Mouse (Mus musculus): ENCODE data around the gene Enthd1. TPM values are rescaled to one million over a fixed set of nuclear protein-coding genes. Genes with fewer than 3 reads are reported as not detected.

Enthd1 gene
- polyA plus RNA-seq, 1 experiment from 2014 or later: not detected

- H3K27ac ChIP-seq (replicated peaks): no peak overlapping the region
- H3K4me2 ChIP-seq: no peak overlapping the region
- no peaks in the 10 kb centered on the region for H3K9me3 ChIP-seq (replicated peaks)
- H3K9ac ChIP-seq: no peak overlapping the region
- no peaks in the 10 kb centered on the region for H3K4me1 ChIP-seq (replicated peaks)
- no peak overlapping the region for H3K4me3 ChIP-seq (replicated peaks)
- H3K36me3 ChIP-seq (replicated peaks): no peaks in the 10 kb centered on the region
- peaks cover 91% of the 10 kb centered on the region for H3K27me3 ChIP-seq
- WGBS (ENCODE audit: insufficient replicate concordance): 78% methylated on average over 17 of the region's 17 CpGs
- no peak for ATAC-seq (ENCODE audit: insufficient read depth)
These were observed 9.5 kb upstream of the Enthd1 start for GRCm38 (mm10) chr15:80574211-80575040.

- Histone ChIP-seq H3K9ac (no peak overlapping the region), H3K4me3 (replicated peaks) (no peak overlapping the region), H3K36me3 (replicated peaks) (no peaks in the 10 kb centered on the region), H3K27me3 (peaks cover 85% of the 10 kb centered on the region), H3K4me1 (replicated peaks) (no peaks in the 10 kb centered on the region), H3K9me3 (replicated peaks) (no peaks in the 10 kb centered on the region), H3K27ac (replicated peaks) (no peak overlapping the region), H3K4me2 (no peak overlapping the region)
- no peak for ATAC-seq (ENCODE audit: insufficient read depth)
- 54% methylated on average over 9 of the region's 9 CpGs for WGBS (ENCODE audit: insufficient replicate concordance)
These were observed 8.0 kb upstream of the Enthd1 start for GRCm38 (mm10) chr15:80572811-80573520.

- H3K27ac ChIP-seq (replicated peaks): no peak within 1 kb of the TSS
- no peaks in the 10 kb centered on the region for H3K4me1 ChIP-seq (replicated peaks)
- H3K4me2 ChIP-seq: 0 out of 2 replicates have a peak within 1 kb of the TSS, but pooled peaks have one; percentile 6
- peaks cover 84% of the 10 kb centered on the region for H3K27me3 ChIP-seq
- H3K9ac ChIP-seq: no peak within 1 kb of the TSS
- ATAC-seq (ENCODE audit: insufficient read depth): no peak
- H3K36me3 ChIP-seq (replicated peaks): no peaks in the 10 kb centered on the region
- WGBS (ENCODE audit: insufficient replicate concordance): 15% methylated on average over 12 of the region's 12 CpGs
- H3K9me3 ChIP-seq (replicated peaks): no peaks in the 10 kb centered on the region
- H3K4me3 ChIP-seq (replicated peaks): no peak within 1 kb of the TSS
These were observed 7.3 kb upstream of the Enthd1 start, which contains the start of gene Grap2 for GRCm38 (mm10) chr15:80572291-80572690. Gene Grap2 (plus strand): TSS chr15:80572594.

GRCm38 (mm10) chr15:80571611-80572010 lies 6.7 kb upstream of the Enthd1 start:
- no peak overlapping the region for H3K4me2 ChIP-seq
- H3K27ac ChIP-seq (replicated peaks): no peak overlapping the region
- WGBS (ENCODE audit: insufficient replicate concordance): 30% methylated on average over 7 of the region's 7 CpGs
- H3K9ac ChIP-seq: no peak overlapping the region
- no peak overlapping the region for H3K4me3 ChIP-seq (replicated peaks)
- no peaks in the 10 kb centered on the region for H3K4me1 ChIP-seq (replicated peaks)
- H3K27me3 ChIP-seq: peaks cover 82% of the 10 kb centered on the region
- ATAC-seq (ENCODE audit: insufficient read depth): no peak
- no peaks in the 10 kb centered on the region for H3K36me3 ChIP-seq (replicated peaks)
- no peaks in the 10 kb centered on the region for H3K9me3 ChIP-seq (replicated peaks)

- 64% methylated on average over 1 of the region's 1 CpGs for WGBS (ENCODE audit: insufficient replicate concordance)
- Histone ChIP-seq H3K27ac (replicated peaks) (no peak overlapping the region), H3K9me3 (replicated peaks) (no peaks in the 10 kb centered on the region), H3K9ac (no peak overlapping the region), H3K27me3 (peaks cover 74% of the 10 kb centered on the region), H3K4me2 (no peak overlapping the region), H3K4me3 (replicated peaks) (no peak overlapping the region), H3K4me1 (replicated peaks) (no peaks in the 10 kb centered on the region), H3K36me3 (replicated peaks) (no peaks in the 10 kb centered on the region)
- no peak for ATAC-seq (ENCODE audit: insufficient read depth)
These were observed 5.3 kb upstream of the Enthd1 start for GRCm38 (mm10) chr15:80570226-80570625.

GRCm38 (mm10) chr15:80569205-80569604 lies 4.2 kb upstream of the Enthd1 start:
- H3K27ac ChIP-seq (replicated peaks): no peak overlapping the region
- H3K4me3 ChIP-seq (replicated peaks): no peak overlapping the region
- H3K9ac ChIP-seq: no peak overlapping the region
- no peaks in the 10 kb centered on the region for H3K4me1 ChIP-seq (replicated peaks)
- H3K4me2 ChIP-seq: no peak overlapping the region
- H3K9me3 ChIP-seq (replicated peaks): no peaks in the 10 kb centered on the region
- no peak for ATAC-seq (ENCODE audit: insufficient read depth)
- H3K36me3 ChIP-seq (replicated peaks): no peaks in the 10 kb centered on the region
- H3K27me3 ChIP-seq: peaks cover 74% of the 10 kb centered on the region
- 50% methylated on average over 7 of the region's 7 CpGs for WGBS (ENCODE audit: insufficient replicate concordance)

GRCm38 (mm10) chr15:80567731-80568130 lies 2.8 kb upstream of the Enthd1 start:
- no peaks in the 10 kb centered on the region for H3K9me3 ChIP-seq (replicated peaks)
- no peaks in the 10 kb centered on the region for H3K4me1 ChIP-seq (replicated peaks)
- WGBS (ENCODE audit: insufficient replicate concordance): 45% methylated on average over 4 of the region's 4 CpGs
- no peak overlapping the region for H3K4me3 ChIP-seq (replicated peaks)
- no peak overlapping the region for H3K4me2 ChIP-seq
- no peak overlapping the region for H3K9ac ChIP-seq
- no peak for ATAC-seq (ENCODE audit: insufficient read depth)
- H3K36me3 ChIP-seq (replicated peaks): no peaks in the 10 kb centered on the region
- H3K27me3 ChIP-seq: peaks cover 66% of the 10 kb centered on the region
- no peak overlapping the region for H3K27ac ChIP-seq (replicated peaks)

- H3K9ac ChIP-seq: no peak overlapping the region
- H3K27me3 ChIP-seq: peaks cover 66% of the 10 kb centered on the region
- H3K27ac ChIP-seq (replicated peaks): no peak overlapping the region
- ATAC-seq (ENCODE audit: insufficient read depth): no peak
- H3K9me3 ChIP-seq (replicated peaks): no peaks in the 10 kb centered on the region
- H3K4me2 ChIP-seq: no peak overlapping the region
- no peak overlapping the region for H3K4me3 ChIP-seq (replicated peaks)
- no peaks in the 10 kb centered on the region for H3K36me3 ChIP-seq (replicated peaks)
- H3K4me1 ChIP-seq (replicated peaks): no peaks in the 10 kb centered on the region
- 53% methylated on average over 3 of the region's 3 CpGs for WGBS (ENCODE audit: insufficient replicate concordance)
These were observed 2.2 kb upstream of the Enthd1 start for GRCm38 (mm10) chr15:80567139-80567538.

GRCm38 (mm10) chr15:80566696-80567095 lies 1.7 kb upstream of the Enthd1 start:
- no peak for ATAC-seq (ENCODE audit: insufficient read depth)
- 74% methylated on average over 6 of the region's 6 CpGs for WGBS (ENCODE audit: insufficient replicate concordance)
- Histone ChIP-seq H3K9me3 (replicated peaks) (no peaks in the 10 kb centered on the region), H3K27ac (replicated peaks) (no peak overlapping the region), H3K27me3 (peaks cover 63% of the 10 kb centered on the region), H3K4me3 (replicated peaks) (no peak overlapping the region), H3K4me2 (no peak overlapping the region), H3K9ac (no peak overlapping the region), H3K36me3 (replicated peaks) (no peaks in the 10 kb centered on the region), H3K4me1 (replicated peaks) (no peaks in the 10 kb centered on the region)

GRCm38 (mm10) chr15:80563634-80564208 lies 1.2 kb downstream of the Enthd1 start:
- Histone ChIP-seq H3K4me2 (no peak overlapping the region), H3K36me3 (replicated peaks) (no peaks in the 10 kb centered on the region), H3K27ac (replicated peaks) (no peak overlapping the region), H3K27me3 (peaks cover 67% of the 10 kb centered on the region), H3K9ac (no peak overlapping the region), H3K4me1 (replicated peaks) (no peaks in the 10 kb centered on the region), H3K9me3 (replicated peaks) (no peaks in the 10 kb centered on the region), H3K4me3 (replicated peaks) (no peak overlapping the region)
- 69% methylated on average over 6 of the region's 6 CpGs for WGBS (ENCODE audit: insufficient replicate concordance)
- ATAC-seq (ENCODE audit: insufficient read depth): no peak

- Histone ChIP-seq H3K4me2 (no peak overlapping the region), H3K4me1 (replicated peaks) (no peaks in the 10 kb centered on the region), H3K27ac (replicated peaks) (no peak overlapping the region), H3K27me3 (peaks cover 60% of the 10 kb centered on the region), H3K9me3 (replicated peaks) (no peaks in the 10 kb centered on the region), H3K9ac (no peak overlapping the region), H3K4me3 (replicated peaks) (no peak overlapping the region), H3K36me3 (replicated peaks) (no peaks in the 10 kb centered on the region)
- 52% methylated on average over 3 of the region's 3 CpGs for WGBS (ENCODE audit: insufficient replicate concordance)
- no peak for ATAC-seq (ENCODE audit: insufficient read depth)
These were observed 2.5 kb downstream of the Enthd1 start for GRCm38 (mm10) chr15:80562446-80562845.

Measured in liver, embryonic 15.5 days (tissue).